Mouse (Mus musculus): ENCODE data around the gene D430019H16Rik.

- TF ChIP-seq GABPA (IDR thresholded peaks at IDR 0.05; ENCODE audit: low read depth, low read length) (no peak), POLR2A (IDR thresholded peaks at IDR 0.05; ENCODE audit: control insufficient read depth in 1 of 2, insufficient read depth in 1 of 2, low read depth in 1 of 2, low read length in 2 of 2, poor library complexity in 1 of 2) (no peak), MYC (IDR thresholded peaks at IDR 0.05; ENCODE audit: low read depth, low read length) (no peak), KAT2A (conservative IDR thresholded peaks at IDR 0.05; ENCODE audit: low read depth, low read length) (no peak), ZKSCAN1 (IDR thresholded peaks at IDR 0.05; ENCODE audit: low read depth, low read length) (no peak), ZNF384 (IDR thresholded peaks at IDR 0.05; ENCODE audit: low read depth, low read length) (no peak), CTCF (IDR thresholded peaks at IDR 0.05 in 2 of 3, conservative IDR thresholded peaks at IDR 0.05 in 1 of 3; ENCODE audit: control insufficient read depth in 1 of 3, insufficient read depth in 1 of 3, low read depth in 2 of 3, low read length in 3 of 3, poor library complexity in 1 of 3, severe bottlenecking in 1 of 3) (no peak), HCFC1 (IDR thresholded peaks at IDR 0.05; ENCODE audit: low read depth, low read length) (no peak), RAD21 (IDR thresholded peaks at IDR 0.05; ENCODE audit: low read depth, low read length) (no peak), NELFE (IDR thresholded peaks at IDR 0.05; ENCODE audit: low read depth, low read length) (no peak), E2F4 (IDR thresholded peaks at IDR 0.05; ENCODE audit: borderline replicate concordance, low read depth, low read length) (no peak), MXI1 (IDR thresholded peaks at IDR 0.05; ENCODE audit: low read depth, low read length) (no peak)
These were observed 804 bp downstream of the D430019H16Rik start for GRCm38 (mm10) chr12:105454258-105455062.

Data from MEL (cell line).